Mouse (Mus musculus) left cerebral cortex, adult 18-20 months (tissue): Measurements from ENCODE around the gene Stt3b. TPM values are rescaled to one million over a fixed set of nuclear protein-coding genes. Genes with fewer than 3 reads are reported as not detected.
A peak's percentile ranks its signal among the peaks of the same experiment; 100 is the strongest.

Source experiments
- DNase-seq, 2 experiments: peaks; one replicate each; pipeline ENCODE4 v3.0.0; 2021 to 2022; ENCODE audit warnings: low spot score in 2 of 2, mixed read lengths in 1 of 2
- long read RNA-seq, 2 experiments: library from polyadenylated mRNA; stranded (forward); transcript quantifications; one replicate each; pipeline ENCODE4 v2.0.0; 2021
- total RNA-seq, 2 experiments: library from RNA; stranded (reverse); gene quantifications; 2 replicates each; pipeline ENCODE4 v1.2.3; 2021

The Stt3b gene
- 10 to 100 TPM; 88.3 to 89.1 TPM for total RNA-seq
- long read RNA-seq, experiment 1, full-length matches to known transcripts = 73 of 95 reads
- long read RNA-seq, experiment 1, partial matches to known transcripts = 14 of 95 reads
- long read RNA-seq, experiment 1, other reads (novel, unspliced or antisense) = 8 of 95 reads
- long read RNA-seq, experiment 2, full-length matches to known transcripts = 53 of 60 reads
- long read RNA-seq, experiment 2, partial matches to known transcripts = 6 of 60 reads
- long read RNA-seq, experiment 2, other reads (novel, unspliced or antisense) = 1 of 60 reads

DNA sequence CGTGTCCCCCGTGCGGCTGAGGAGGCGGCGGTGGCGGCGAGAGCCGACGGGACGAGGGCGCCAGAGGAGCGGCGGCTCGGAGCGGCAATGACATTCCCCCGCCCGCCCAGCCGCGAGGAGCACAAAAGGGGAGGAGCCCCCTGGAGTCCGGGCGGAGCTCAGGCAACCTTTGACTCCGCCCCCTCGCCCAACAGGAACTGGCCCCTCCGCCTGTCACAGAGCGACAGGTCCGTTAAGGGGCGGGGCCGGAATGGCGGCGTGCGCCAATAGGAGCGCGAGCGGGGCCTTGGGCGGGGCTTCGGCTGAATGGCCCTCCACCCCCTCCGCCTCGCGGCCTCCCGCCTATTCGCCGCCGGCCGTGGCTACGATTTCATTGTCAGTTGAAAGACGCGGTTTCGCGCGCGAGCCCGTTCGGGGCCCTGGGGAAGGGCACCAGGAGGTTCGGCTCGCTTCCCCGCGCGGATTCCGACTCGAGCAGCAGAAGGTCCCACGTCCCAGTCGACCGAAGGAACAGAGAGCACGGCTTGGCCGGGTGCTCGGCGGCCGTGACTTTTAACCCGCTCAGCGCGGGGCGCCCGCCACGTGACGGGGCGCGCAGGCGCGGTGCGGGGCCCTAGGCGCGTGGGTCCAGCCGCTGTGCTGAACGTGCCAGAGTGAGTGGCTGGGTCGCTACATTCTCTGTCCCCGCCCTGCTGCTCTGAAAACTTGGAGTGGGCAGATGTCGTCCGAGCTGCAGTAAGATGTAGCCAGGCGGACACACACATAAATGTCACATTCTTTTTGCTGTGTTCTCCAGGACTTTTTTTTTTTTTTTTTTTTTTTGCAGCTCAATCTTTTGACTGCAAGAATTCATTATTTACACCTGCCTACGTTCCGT is at the start of gene Stt3b:
Gene Stt3b, minus strand, starts transcription at position 76 of the 877 bp plus-strand sequence.
- DNase-seq = peak; percentile 99

- no peak for DNase-seq
These were observed 48.2 kb upstream of the Stt3b start for GRCm38 (mm10) chr9:115358421-115358820.

- DNase-seq = no peak
These were observed 47.8 kb upstream of the Stt3b start for GRCm38 (mm10) chr9:115357996-115358395.

DNA sequence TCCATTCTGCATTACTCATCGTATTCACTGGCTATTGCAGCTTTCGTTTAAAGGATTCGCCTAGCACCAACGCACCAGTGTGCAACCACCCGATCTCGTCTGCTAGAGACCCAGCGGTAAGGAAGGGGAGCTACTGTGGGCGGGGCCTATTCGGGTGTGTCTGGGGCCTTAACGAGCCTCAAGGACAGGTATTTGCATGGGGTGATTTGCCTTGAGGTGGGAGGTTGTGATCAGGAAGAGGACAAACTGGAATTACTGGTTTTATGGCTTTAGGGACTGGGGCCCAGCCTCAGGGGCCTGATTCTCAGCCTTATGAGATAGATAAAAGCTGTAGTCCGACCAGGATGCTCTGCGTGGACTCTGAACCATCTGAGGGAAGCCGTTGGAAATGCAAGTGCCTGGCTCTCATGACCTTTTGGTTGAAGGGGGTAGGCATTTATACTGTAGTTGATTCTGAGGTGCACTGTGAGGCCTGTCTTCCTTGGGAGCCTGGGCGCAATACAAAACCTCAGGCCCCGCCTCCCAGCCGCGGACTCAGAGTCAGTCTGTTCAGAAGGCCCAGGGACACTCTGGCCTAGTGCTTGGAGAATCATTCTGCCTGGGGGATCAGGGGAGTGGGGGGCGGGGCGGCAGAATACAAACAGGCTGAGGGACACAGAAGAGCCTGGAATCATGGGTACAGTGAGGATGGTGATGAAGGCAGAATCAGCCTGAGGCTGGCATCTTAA is 46.7 kb upstream of the Stt3b start:
- DNase-seq = no peak

- DNase-seq = no peak
These were observed 45.8 kb upstream of the Stt3b start for GRCm38 (mm10) chr9:115355972-115356371.

GRCm38 (mm10) chr9:115349741-115350512 is 39.7 kb upstream of the Stt3b start:
- DNase-seq = no peak

- no peak for DNase-seq
These were observed 38.9 kb upstream of the Stt3b start for GRCm38 (mm10) chr9:115349106-115349505.

DNA sequence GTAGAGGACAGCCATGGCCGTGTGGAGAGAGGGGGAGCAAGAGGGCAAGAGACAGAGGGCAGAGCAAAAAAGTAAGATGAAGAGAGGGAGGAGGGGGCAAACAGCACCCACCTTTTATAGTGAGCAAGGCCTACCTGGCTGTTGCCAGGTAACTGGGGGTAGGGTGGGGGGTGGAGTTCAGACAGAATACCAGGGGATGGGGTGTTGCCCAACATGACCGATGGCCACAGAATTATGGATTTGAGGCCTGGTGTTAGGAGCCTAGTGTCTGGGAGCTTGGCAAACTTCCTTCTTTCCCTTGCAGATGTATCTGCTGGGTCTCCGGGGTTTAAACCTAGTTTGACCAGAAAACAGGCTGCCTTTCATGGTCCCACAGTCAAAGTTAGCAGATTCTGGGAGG is 34.7 kb upstream of the Stt3b start:
- DNase-seq = no peak

GRCm38 (mm10) chr9:115341576-115341975 is 31.4 kb upstream of the Stt3b start:
- DNase-seq = no peak

GRCm38 (mm10) chr9:115340212-115340815 is 30.1 kb upstream of the Stt3b start:
- no peak for DNase-seq

- DNase-seq = peak; percentile 53 to 72
These were observed 28.6 kb upstream of the Stt3b start for GRCm38 (mm10) chr9:115338816-115339215.

GRCm38 (mm10) chr9:115333016-115333415 is 22.8 kb upstream of the Stt3b start:
- DNase-seq = no peak

GRCm38 (mm10) chr9:115332339-115332738 is 22.1 kb upstream of the Stt3b start:
- no peak for DNase-seq

DNA sequence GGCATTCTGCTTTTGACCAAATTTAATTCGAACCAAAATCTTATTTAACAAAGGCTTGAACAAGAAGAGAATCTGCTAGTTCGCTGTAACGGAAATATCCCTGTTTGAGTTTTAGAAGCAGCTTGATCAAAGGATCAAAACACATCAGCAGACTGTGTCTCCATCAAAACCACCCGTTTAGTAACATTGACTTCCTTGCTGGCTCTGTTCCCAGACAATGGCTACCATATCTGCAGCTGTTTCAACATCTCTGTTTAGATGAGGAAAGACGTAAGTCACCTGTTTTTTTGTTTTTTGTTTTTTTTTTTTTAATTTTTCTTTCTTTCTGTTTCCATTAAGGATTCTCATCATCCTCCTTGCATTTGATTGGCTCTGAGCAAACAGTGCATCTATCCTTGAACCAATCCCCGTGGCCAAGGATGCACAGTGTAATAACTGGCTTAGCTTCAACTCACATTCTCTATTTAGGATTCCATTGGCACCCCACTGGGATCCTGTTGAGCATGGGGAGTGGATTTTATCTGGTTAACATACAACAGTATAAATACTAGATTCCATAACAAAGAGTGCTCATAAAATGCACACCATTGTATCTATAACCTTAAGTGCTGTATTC is 20.7 kb upstream of the Stt3b start:
- DNase-seq = no peak

DNA sequence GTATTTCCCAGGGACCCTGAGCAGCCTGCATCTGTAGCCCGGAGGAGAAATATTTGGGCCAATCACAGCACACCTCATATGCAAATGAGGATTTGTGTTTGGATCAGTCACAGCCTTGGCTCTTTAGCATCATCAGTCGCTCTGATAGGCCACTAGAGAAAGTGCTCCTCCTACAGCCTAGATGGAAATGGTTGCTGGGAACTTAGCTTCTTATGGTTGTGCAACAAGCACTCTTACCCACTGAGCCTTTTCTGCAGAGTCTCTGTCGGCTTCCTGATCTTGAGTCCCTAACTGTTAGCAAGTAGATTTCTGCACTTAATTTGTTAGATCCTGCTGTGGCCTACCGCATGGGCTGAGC is 16.3 kb upstream of the Stt3b start:
- DNase-seq = no peak

GRCm38 (mm10) chr9:115325831-115326532 is 15.8 kb upstream of the Stt3b start:
- no peak for DNase-seq

GRCm38 (mm10) chr9:115323572-115323971 is 13.4 kb upstream of the Stt3b start:
- no peak for DNase-seq

- DNase-seq = no peak
These were observed 12.2 kb upstream of the Stt3b start for GRCm38 (mm10) chr9:115322385-115322784.

GRCm38 (mm10) chr9:115321052-115321451 is 10.8 kb upstream of the Stt3b start:
- DNase-seq = no peak

DNA sequence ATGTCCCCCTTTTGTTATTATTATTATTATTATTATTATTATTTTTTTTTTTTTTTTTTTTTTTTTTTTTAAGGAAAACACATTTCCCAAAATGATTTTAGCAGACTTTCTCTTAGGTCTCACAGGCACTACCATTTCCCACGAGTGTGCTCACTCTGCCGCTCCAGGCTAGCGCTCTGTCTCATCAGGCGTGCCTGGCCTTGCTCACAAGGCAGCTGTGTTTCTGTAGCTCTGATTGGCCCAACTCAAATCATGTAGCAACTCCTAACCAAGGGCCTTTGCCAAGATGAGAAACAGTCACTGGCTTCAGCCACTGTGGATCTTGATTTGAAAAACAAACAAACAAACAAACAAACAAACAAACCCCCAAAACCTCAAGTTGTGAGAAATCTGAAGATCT is 9.9 kb upstream of the Stt3b start:
- no peak for DNase-seq
